Mouse (Mus musculus): Measurements from ENCODE around the gene Vps8.

DNA sequence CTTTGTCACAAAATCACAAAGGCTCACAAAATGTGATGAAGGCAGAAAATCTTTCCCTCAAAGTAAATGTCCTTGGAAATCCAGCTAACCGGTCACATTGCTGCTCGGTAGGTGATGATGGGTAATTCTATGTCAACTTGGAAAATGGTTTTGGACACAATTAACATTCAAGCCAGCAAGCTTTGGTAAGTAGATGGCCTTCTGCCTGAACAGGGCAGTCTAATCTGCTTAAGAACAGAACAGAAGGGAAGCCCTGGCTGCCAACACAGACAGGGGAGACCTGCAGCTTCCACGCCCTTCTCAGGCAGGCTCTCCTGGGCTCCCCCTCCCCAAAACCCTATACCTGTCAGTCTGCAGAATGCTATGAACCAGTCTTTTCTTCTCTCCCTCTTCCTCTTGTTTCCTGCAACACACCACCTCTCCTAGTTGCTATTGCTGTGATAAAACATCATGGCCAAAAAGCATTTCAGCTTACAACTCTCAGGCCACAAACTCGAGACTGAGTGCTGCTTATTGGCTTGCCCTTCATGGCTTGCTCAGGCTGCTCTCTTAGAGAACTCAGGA lies 242.6 kb downstream of the Vps8 start:
- no peak for TF ChIP-seq CTCF (IDR thresholded peaks at IDR 0.05; ENCODE audit: control insufficient read depth, insufficient read depth, insufficient read length)
- no peak for TF ChIP-seq MYOG (IDR thresholded peaks at IDR 0.05; ENCODE audit: control insufficient read depth, extremely low read depth, insufficient read length)
- no peak for TF ChIP-seq MAX (IDR thresholded peaks at IDR 0.05)

Measured in C2C12 (cell line).